Mouse (Mus musculus): ENCODE data around the gene Man1a2.

GRCm38 (mm10) chr3:100515093-100515753 is 170.1 kb downstream of the Man1a2 start:
- TF ChIP-seq CTCF (IDR thresholded peaks at IDR 0.05; ENCODE audit: extremely low read depth, insufficient read depth, insufficient read length, insufficient replicate concordance), result no peak
- no peak for TF ChIP-seq POLR2A (IDR thresholded peaks at IDR 0.05; ENCODE audit: low read depth, low read length)
